Mouse (Mus musculus) liver, embryonic 14.5 days (tissue): ENCODE data around the gene Ifi27l2b.

Experiments
- CTCF ChIP-seq: IDR thresholded peaks from 2 replicates; pipeline ENCODE4 v1.5.1; 2016; ENCODE audit warnings: antibody characterized with exemption, low read depth, control low read depth
- EP300 ChIP-seq: IDR thresholded peaks from 2 replicates; pipeline ENCODE4 v1.6.1; 2016; ENCODE audit warnings: antibody characterized with exemption, low read depth

DNA sequence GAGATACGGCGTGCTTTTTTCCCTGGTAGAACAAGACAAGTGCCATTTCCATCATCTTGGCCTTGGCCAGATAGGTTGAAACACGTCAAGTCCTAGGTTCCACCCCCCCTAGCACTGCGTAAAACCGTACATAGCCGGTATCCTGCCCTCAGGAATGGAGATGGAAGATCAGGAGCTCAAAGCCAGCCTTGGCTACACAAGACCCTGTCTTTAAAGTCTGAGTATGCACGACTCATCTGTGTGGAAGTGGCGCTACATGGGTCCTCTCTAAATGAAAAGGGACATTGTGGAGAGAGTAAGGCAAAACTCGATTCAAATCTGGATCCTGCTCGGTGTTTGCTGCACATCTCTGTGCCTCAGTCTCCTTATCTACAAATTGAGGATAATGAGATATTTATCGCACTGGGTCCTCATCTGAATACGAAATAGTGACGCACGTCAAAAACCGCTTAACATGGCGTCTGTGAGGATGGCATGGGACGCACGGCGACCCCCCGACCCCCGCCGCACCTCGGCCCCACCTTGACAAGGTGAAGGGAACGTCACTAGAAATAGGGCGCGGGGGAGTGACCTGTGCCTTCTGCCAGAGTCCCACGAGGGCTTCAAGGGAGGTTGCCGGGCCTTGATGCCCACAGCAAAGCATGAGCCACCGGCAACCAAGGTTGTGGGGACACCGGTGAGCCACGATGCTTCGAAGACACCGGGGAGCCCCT, 31.9 kb downstream of the Ifi27l2b start:
- TF ChIP-seq CTCF (no peak), EP300 (no peak)
